Mouse (Mus musculus) mature B cell (primary cell): ENCODE results near the gene Gm906.
"Not testable (repeated sequence)": the region's sequence is repeated elsewhere in the genome, so short reads cannot be mapped to it uniquely, and the experiment has no call there.

ENCODE experiments used
- in situ Hi-C: fragments of 300-500 bp; cut with MboI; formaldehyde crosslinking; loops from 2 replicates; pipeline ENCODE4 v1.14.3; 2019

Gene Gm906

DNA sequence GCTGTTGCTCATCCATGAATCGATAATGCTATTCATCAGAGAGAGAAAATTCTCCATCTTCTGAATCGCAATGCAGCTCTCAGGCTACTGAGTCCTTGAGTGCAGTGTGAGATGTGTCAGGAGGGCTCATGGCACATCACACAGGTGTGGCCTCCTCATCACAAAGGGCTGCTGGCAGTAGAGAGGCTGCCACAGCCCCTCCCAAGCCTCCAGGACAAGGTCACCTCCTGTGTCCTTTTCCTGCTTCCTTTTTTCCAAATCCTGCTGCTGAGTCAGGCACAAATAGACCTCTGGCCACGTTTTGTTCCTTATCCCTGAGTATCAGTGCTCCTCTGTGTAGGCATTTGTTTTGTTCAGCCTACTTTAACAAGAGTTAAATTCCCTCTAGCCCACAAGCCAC is at the start of gene Gm906:
Gene Gm906, minus strand, starts transcription at position 101 of the 400 bp plus-strand sequence.
- in situ Hi-C loops, result not testable (repeated sequence)

DNA sequence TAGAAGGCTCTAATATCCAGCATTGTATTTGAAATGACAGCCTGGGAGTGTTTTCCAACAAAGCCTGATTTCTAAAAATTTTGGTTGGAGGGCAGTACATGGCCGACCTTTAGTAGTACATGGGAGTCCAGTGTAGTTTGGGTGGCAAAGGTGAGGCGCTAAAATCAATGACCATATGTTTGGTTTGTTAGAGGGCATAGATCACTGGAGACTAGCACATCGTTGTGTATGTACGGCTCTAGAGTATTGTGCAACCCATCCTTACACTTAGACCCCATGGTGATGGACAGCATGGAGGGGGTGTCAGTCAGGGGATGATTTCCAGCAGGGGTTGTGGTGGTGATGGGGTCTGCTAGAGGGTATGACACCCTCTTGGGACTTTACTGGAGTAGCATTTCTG is 33.2 kb upstream of the Gm906 start:
- in situ Hi-C loops, result not testable (repeated sequence)

DNA sequence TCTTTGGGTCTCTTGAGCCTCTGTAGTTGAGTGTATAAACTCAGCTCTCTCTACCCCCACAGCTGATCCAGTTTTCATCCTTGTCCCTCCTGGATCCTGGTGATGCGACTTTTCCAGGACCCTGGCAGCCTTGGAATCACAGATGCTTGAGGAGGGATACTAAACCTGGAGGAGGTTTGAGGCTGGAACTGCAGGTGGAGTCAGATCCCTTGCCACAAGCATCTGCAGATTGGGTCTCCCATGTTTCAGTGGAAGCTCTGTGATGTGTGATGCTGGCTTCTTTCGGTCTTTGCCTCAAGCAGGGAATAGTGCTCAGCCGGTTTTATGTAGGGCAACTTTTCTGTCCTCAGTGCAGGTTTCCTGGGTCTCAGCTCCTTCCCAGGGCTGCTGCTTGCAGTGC is 13.6 kb downstream of the Gm906 start:
- in situ Hi-C loops, result no loop called here

DNA sequence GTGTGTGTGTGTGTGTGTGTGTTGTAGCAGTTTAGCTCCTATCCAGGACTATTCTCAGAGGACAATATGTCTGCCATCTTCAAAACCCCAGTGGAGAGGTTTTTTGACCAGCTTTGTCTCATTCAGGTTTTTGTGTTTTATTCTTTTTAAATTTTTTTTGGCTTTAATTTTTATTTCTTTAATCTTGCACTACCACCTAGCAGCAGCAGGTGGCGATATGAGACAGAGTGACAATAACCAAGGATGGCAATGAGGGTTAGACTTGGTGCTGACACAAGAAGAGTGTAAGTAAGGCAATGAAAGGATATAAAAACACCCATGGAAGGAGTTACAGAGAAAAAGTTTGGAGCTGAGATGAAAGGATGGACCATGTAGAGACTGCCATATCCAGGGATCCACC is 38.3 kb downstream of the Gm906 start:
- in situ Hi-C loops, result not testable (repeated sequence)

DNA sequence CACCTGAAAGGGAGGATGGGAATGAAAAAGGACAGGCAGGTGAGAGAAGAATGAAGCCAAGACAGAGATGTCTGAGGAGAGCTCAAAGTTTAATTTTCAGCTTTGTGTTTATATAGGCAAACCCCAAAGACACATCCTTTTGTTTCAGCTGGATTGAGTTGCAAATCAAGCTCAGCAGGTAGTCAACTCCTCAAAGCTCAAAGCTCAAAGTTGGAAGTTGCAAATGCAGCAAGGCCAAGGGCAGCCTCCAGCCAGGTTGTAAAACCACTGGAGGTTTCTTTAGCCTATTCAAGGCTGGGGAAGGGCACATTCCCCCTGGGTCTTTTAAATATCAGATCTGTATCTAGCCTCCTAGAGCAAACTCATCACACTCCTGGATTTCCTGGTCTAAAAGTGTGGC is 39.9 kb downstream of the Gm906 start:
- in situ Hi-C loops, result not testable (repeated sequence)

DNA sequence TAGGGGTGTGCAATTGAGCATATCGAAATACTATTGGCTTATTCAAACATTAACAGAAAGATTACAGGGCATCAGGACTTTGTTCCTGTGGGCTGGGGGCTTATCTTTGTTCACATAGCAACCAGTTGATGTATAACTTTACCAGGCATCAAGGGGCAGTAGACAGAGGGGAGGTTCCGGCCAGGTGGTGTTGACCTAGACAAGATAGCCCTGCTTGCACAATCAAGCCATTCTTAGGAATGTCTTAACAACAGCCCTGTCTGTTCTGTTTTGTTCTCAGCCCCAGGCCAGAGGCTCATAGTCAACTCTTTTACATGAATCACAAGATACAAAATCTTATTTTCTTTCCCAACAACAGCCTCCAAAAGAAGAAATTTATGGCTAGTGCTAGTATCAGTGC is 40.5 kb downstream of the Gm906 start:
- in situ Hi-C loops, result not testable (repeated sequence)

DNA sequence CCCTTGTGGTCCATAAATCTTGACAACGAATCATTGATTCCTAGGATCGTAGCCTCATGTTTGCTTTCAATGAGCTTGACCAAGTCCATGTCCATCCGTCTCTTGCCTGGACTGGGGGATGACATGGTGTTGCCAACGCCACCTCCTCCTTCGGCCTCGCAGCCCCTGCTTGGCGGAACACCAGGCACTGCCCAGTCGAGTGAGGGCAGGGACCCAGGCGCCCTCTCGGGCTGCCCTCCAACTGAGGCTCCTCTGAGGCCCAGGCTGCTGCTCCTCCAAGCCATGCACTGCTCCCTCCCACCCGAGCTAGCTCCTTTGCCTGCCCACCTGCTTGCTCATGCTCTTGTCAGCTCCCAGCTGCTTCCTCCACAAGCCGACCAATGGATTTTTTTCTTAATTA is 42.1 kb downstream of the Gm906 start:
- in situ Hi-C loops, result no loop called here

DNA sequence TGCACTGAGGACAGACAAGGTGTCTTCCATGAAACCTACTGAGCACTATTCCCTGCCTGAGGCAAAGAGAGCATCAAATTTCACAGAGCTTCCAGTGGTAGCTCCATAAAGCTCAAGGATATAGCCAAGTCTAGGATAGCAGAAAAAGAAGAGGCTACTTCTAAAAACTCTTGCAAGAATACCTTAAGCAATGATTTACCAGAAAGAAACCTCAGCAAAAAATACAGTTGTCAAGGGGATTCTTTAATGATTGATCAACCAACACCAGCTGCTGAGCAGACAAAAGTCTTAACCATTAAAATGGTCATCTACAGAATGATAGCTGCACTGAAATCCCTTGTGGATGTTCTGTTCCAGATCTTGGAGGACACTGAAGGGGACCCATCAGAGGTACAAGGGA is 53.3 kb downstream of the Gm906 start:
- in situ Hi-C loops, result not testable (repeated sequence)
